Mouse (Mus musculus): Measurements from ENCODE around the gene Olfr54. TPM values are rescaled to one million over a fixed set of nuclear protein-coding genes. Genes with fewer than 3 reads are reported as not detected.

The Olfr54 gene
- total RNA-seq (2023), result not detected

GRCm38 (mm10) chr11:51013936-51014335 is at the start of gene Olfr54:
Olfr54 (plus strand) TSS chr11:51014236.

GRCm38 (mm10) chr11:50966230-50966629 is 47.8 kb upstream of the Olfr54 start, which contains the start of gene Olfr1378:
Olfr1378 (plus strand) TSS chr11:50966530.

GRCm38 (mm10) chr11:50981667-50982066 is 32.4 kb upstream of the Olfr54 start, which contains the start of gene Olfr1377:
Olfr1377 (plus strand) TSS chr11:50981967.

GRCm38 (mm10) chr11:51003296-51003695 is 10.7 kb upstream of the Olfr54 start, which contains the start of gene Olfr51:
Olfr51 (plus strand) TSS chr11:51003596.

GRCm38 (mm10) chr11:51047809-51048208 is 33.8 kb downstream of the Olfr54 start, which contains the start of gene Olfr1375:
Olfr1375 (plus strand) TSS chr11:51048109.

GRCm38 (mm10) chr11:51059151-51059571 is 45.1 kb downstream of the Olfr54 start, which contains the start of gene Zfp354a:
Zfp354a (plus strand) TSS chr11:51059257.

Other genes starting within 250 kb of the Olfr54 start
- 17.9 TPM for gene Zfp354c, start 186.5 kb upstream of the Olfr54 start, total RNA-seq (2023)
- gene Zfp879, start 172.7 kb upstream of the Olfr54 start, total RNA-seq (2023), result 0.21 TPM
- 17.9 TPM for gene Grm6, start 163.6 kb upstream of the Olfr54 start, total RNA-seq (2023)
- gene Zfp454, start 126.6 kb upstream of the Olfr54 start, total RNA-seq (2023), result not detected
- 3.3 TPM for gene Zfp2, start 98.1 kb upstream of the Olfr54 start, total RNA-seq (2023)
- gene Zfp354b, start 82.6 kb upstream of the Olfr54 start, total RNA-seq (2023), result not detected
- gene 4933414I15Rik, start 70.5 kb upstream of the Olfr54 start, total RNA-seq (2023), result not detected
- gene Prop1, start 60.5 kb upstream of the Olfr54 start, total RNA-seq (2023), result not detected
- not detected for gene Olfr1378, start 47.7 kb upstream of the Olfr54 start, total RNA-seq (2023)
- not detected for gene Olfr1377, start 32.3 kb upstream of the Olfr54 start, total RNA-seq (2023)
- not detected for gene Olfr51, start 10.6 kb upstream of the Olfr54 start, total RNA-seq (2023)
- gene Olfr1375, start 33.9 kb downstream of the Olfr54 start, total RNA-seq (2023), result not detected
- not detected for gene Zfp354a, start 45.0 kb downstream of the Olfr54 start, total RNA-seq (2023)
- not detected for gene Gm12569, start 206.2 kb downstream of the Olfr54 start, total RNA-seq (2023)
- 274 TPM for gene Clk4, start 247.5 kb downstream of the Olfr54 start, total RNA-seq (2023)
- gene BC049762, start 248.8 kb downstream of the Olfr54 start, total RNA-seq (2023), result 1.6 TPM